Mouse (Mus musculus) embryo, embryonic 10.5 days (tissue): Measurements from ENCODE around the gene Kcnq4.

Experiments used
- DNase-seq: peaks from one replicate; pipeline ENCODE4 v3.0.0-alpha.2; 2015; ENCODE audit warnings: low spot score

The Kcnq4 gene

DNA sequence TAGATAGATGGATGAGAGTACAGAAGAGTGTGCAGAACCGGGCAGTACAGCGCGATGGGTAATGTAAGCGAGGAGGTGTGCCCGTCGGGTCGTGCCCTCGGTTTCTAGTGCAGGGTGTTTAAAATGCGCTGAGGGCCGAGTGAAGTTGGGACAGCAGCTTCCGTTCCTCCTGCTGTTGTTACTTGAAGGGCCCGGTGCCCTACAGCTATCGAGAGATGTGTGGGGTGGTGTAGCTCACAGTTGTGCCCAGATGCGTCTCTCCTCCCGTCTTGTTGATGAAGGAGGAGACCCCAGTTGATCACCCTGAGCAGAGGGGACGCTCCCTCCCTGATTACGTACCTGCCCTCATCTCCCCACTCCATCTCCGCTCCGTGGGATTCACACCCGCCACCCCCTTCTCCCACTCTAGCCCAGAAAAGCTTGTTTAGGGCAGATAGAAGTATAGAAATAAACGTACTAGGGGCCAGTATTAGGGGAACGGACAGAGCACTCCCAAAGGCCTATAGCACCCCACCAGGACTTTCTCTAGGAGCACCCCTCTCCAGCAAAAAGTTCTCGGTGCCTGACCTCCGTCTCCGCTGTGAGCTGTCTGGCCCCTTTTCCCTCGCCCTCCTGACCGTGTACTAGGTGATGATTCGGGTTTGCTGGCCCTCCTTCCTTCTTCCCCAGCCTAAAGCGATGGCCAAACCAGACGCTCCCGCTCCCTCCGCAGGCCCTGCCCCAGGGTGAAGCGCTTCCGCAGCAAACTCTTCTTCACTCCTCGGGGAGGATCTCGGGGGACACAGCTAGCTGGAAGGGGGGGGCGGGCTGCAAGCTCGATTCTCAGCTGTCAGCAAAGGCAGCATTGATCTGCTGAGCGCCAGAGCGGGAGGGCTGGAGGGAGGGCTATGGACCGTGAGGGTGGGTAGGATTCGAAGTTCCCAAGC, at the start of gene Kcnq4:
Gene Kcnq4 (minus strand): TSS at position 672 of the 926 bp plus-strand sequence.
- peak; percentile 32 for DNase-seq

DNA sequence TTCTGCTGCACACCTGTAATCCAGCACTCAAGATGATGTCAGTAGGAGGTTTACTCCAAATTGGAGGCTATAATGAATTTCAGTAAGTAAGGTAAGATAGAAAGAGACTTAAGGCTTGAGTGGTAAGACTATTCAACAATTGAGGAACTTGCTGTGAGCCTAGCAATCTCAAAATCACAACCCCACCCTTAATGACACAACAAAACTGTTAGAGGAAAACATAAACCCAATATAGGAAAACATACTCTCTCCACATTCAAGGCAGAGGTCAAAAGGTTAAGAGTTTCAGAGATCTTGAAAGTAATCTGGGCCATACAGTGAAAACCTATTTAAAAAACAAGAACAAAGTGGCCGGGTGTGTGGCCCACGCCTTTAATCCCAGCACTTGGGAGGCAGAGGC, 48.3 kb upstream of the Kcnq4 start:
- no peak for DNase-seq

DNA sequence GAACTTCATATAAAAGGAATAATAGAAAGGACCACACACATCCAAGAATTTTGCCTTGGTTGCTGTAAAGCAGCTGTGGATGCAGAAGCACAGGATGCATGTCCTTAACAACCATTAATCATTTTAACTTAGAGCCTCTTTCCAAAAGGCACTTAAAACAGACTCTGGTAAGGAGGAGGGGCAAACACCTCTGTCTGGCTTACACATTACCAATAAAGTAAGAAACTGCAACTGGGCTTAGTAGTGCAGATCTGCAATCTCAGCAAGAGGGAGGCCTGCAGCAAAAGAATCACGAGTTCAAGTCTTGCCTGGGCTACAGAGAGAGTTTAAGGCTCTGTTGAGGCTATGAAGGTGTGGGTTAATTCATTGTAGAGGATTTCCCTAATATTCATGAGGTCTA, 47.2 kb upstream of the Kcnq4 start:
- DNase-seq = no peak

DNA sequence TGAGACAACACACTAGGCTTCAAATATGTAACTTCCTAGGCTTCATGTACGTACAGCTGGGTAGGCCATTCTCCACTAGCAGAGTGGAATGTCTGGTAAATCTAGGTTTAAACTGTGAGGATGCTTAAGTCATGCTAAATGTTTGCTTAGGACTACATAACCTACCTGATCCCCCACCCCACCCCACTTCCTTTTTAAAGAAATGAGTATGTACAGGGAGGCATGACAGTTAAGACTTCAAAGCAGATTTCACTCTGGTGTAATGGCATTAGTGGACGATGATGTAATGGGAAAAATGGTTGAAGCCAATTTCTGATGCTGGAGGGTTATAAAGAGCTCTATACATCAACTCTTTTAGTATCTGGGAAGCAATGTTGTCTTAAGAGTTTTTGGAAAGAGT, 44.5 kb upstream of the Kcnq4 start:
- no peak for DNase-seq

DNA sequence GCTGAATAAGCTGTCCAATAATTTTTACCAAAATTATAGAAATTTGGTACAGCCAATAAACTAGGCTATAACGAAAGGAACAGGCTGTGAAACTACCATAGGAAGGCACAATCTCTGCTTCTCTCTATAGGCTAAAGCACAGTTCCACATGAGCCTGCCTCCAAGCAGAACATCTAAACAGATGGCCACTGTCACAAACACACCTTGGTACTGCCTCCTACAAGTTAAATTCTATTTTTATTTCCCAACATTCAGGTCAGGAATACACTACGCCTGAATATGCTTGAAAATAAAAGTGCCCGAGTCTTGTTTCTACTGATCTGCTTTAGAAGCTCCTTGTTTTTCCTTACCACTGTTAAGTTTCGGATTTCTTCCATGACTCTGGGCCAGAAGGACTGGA, 41.6 kb upstream of the Kcnq4 start:
- no peak for DNase-seq

DNA sequence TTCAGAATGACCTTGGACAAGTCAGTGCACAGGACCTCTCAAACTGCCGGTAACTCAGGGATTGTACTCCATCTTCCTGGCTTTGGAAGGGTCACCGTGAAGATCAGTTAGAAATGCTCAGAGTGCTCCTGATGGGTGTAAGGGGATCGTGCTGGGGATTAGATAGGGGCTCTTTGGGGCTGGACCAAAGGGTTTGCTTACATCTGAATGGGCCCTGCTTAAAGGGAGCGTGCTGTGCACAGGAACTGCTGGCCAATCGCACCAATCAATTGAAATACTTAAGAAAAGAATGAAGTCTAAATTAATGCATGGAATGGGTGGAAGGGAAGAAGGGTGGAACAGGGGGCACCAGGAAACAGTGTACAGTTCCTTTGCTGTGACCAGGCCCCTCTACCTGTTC, 7.4 kb upstream of the Kcnq4 start:
- DNase-seq = no peak

DNA sequence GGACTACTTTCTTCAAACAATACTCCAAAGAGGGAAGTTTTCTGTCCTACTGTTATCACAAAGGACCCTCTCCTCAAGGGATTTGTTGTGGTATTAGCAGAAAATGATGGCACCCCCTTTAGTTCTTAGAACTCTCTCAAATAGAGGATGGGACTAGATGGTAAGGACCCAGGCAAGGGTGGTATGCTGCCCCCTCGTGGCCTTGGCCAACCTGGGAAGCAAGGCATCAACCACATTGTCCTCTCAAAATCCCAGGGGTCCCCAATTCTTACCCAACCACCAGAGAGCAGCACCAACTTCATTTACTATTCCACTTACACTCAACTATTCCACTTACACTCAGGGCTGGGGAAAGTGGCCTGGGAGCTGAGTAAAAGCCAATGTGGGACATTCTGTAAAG, 6.9 kb upstream of the Kcnq4 start:
- peak; percentile 82 for DNase-seq

DNA sequence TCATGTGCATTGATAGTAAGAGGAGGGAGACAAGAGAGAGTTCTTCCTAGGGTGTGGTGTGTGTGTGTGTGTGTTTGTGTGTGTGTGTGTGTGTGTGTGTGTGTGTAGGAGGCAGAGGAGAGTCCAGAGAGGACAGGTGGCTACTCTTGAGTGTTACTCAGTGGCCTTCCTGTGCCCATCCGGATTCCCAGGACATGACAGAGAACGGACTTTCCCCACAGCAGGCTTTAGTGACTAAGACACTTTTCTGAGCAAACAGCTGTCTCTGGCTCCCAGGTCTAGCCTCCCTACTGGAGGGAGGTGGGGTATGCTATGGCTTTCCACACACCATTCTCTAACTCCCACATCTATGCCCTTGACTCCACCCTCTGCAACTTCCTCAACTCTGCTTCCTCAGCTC, 1.2 kb upstream of the Kcnq4 start:
- no peak for DNase-seq

DNA sequence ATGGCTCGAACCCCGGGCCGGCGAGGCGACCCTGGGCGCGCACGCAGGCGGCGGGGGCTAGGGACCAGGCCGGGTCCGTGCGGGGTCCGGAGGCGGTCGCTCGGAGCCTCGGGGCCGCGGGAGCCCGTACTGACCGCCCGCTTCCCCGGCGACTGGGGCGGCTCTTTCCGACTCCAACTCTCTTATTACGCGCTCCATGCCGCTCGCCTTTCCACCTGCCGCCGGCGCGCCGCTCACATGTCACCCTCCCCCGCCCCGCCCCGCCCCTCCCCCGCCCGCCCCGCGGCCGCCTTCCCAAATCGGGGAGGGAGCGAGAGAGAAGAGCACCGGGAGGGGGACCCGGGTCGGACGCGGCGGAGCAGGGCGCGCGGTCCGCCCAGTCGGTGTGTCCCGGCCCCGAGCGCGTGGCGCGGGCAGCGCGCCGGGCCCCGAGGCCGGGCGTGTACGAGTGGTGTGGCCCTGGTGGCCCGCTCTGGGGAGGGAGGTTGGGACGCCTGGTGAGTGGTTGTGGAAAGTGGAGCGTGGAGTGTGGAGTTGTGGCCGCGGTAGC, 1.1 kb downstream of the Kcnq4 start:
- peak; percentile 39 for DNase-seq

DNA sequence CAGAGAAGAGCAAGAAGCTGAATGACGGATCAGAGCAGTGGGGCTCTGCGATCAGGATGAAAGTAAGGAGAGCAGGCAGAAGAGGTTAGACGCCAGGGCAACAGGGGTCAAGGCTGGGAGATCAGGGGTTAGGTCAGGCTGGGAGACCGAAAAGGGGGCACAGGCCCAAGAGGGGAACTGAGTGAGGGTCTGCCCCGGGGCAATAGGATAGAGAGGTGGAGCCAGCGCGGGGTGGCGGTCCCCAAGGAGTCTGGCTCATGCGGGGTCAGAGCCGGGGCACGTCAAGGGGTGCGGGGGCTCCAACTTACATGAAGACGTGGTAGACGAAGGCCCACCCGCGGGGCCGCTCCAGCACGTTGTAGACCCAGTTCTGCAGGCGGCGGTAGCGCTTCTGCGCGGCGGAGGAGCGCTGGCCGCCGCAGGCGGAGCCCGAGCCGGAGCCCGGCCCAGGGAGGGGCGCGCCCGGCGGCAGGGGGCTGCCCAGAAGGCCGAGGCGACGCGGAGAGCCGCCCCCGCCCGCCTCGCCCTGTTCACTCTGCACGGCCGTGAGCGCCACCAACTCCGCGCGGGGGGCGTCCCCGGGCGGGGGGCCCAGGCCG, 1.8 kb downstream of the Kcnq4 start:
- peak; percentile 44 for DNase-seq

DNA sequence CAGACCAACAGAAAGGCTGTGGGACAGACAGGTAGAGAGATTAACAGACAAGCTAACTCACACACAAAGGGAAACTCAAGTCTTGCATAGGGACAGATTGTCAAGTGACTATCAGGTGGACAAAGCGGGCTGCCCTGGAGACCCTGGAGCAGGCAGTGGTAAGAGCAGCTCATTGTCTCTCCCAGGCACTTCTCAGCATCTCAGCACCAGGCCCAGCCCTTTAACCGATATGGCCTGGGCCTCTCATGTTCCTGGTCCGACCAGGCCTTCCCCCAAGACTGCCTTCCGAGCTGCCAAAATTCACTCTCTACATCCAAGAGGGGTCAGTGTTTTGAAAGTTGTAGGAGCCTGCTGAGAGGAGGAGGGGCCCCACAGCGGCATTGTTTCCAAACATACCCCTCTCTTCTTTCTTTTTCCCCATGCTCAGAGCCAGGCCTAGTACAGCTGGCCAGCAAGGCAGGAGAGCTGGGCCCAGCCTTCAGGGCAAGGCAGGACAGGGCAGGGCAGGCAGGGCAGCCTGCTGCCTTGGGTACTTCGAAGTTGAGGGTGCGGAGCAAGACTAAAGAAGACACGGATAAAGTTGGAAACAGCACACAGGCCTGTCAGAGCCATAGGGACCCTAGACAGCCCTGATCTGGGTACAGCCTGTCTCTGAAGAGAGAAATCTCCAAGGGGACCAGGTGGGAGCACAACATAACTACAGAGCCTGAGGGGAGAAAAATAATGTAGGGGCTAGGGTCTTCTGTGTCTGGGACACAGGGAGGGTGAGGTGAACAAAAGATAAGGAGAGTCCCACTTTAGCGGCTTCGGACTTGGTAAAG, 2.5 kb downstream of the Kcnq4 start:
- DNase-seq = peak; percentile 38

DNA sequence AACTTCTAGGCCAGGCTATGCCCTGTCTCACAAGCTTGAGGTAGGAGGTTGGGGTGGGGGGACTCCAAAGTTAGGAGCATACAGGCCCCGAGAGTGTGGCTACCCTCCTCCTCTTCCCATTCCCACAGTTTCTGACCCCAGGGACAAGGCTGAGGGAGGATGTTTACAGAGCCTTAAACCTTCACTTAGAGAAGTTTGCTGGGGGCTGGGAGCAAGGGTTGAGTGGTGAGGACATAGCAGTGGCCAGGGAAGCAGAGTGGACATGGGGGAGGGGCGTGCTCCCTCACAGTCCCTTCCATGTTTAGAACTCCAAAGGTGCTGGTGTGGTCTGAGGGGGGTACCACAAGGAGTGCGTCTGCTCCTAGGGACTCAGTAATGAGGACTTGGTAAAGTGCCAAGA, 4.8 kb downstream of the Kcnq4 start:
- DNase-seq = no peak

DNA sequence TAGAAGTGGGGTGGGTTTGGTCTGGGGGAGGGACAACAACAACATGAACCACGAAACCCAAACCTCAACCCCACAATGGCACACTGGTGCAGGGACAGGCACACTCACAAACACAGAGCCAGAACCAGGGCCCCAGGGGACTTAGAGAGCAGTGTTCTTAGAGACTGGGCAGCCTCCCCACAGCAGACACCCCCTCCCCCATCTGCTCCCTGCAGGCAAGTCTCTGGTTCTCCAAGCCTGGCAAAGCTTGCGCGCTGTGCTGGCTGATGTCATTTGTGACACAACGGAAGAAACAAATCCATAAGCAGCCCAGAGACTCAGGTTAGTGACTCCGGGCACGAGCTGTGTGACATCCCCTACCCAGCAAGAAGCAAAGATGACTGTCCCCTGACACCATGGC, 7.1 kb downstream of the Kcnq4 start:
- DNase-seq = no peak

DNA sequence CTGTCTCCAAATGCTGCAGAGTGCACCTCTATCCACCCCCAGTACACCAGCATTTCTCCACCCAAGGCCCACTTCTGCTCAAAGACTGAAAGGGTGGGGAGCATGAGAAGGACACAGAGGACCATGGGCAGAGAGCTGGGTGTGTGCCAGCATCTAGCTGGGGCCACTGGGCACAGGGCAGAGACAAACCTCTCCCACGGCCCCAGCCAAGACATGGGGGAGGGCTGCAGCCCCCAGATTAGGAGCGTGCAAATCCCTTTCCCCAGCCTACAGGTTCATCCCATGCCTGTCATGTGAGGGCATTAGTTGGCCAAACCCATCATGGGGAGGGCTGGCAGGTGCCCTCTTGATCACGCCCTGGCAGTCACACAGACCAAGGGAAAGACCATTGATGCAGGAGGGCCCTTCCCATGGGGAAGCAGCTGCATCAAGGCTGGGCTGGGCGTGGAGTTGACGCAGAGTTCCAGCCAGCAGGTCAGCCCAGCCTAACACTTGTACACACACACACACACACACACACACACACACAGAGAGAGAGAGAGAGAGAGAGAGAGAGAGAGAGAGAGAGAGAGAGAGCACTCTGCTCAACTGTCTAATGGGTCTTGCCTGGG, 14.3 kb downstream of the Kcnq4 start:
- no peak for DNase-seq

DNA sequence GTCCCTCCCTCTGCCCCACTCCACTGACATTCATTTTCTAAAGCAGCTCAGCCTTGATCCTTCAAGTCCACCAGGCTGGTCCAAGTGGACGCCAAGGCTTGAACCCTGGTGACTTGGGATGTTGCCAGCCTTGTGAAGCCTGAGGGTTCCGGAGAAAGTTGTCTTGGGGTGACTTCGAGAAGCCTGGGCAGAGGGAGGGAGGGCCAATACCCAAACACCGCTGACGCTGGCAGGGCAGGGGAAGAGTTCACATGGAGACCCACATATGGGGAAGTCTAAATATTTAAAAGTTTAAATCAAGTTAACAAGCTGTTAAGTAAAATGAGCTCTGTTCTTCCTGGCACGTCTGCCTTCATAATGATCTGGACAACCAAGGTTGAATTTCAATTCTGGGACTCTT, 15.7 kb downstream of the Kcnq4 start:
- DNase-seq = no peak

DNA sequence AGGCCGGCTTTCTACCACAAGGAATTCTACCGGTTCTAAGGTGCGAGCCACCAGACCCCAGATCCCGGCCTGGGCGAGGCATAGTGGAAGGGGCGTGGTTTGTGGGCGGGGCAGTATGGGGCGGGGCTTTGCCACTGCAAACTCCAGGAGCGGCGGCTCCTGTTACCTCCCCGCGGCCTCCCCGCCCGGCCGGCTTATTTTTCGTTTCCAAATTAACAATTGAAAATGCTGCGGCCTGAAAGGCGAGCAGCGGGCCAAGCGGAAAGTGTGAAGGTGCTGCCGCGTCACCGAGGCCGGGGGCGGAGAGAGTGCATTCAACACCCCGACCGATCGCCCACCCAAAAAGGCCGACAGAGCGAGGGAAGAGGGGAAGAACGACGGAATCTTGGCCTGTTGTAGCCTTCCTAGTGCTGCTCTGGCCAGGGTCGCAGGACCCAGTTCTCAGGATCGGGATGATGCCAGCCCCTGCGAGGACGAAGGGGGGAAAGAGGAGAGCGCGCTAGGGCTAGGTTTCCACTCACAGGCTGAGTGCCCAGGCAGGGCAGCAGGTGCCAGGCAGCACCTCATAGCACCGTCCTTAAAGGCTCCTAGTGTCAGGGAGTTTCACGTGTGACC, 17.3 kb downstream of the Kcnq4 start:
- DNase-seq = peak; percentile 89

DNA sequence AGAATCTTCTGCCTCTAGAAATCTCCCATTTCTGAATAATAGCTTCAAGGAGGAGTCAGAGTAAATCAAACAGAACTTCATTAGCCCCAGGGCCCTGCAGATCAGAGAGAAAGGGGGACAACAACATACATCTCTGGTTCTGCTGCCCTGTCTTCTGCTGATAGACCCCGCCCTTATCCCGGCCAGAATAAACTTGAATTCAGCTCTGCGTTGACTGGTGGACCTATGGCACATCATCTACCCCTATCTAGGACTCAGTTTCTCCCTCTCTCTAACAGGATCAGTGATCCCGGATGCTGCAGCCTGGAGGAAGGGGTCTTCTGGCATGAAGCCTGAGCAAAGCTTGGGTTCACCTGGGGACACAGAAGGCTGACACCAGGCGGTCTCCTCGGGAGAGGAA, 17.8 kb downstream of the Kcnq4 start:
- DNase-seq = no peak

DNA sequence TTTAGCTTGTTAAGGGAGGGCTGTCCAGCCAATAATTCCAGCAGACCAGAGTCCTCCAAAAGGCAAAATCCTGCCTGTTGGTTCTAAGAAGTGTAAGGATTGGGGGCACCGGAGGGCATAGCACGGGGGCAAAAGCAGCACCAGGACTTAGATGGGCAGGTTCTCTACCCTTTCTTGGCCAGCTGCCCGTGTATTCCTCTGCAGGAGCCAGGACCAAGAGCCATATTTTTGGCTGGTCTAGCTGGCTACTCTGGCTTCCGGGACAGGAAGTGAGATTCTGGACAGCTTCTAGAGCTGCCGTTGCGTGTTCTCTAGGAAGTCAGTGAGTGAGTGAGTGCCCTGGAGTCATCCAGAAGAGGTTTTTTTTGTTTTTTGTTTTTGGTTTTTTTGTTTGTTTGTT, 18.3 kb downstream of the Kcnq4 start:
- DNase-seq = no peak

DNA sequence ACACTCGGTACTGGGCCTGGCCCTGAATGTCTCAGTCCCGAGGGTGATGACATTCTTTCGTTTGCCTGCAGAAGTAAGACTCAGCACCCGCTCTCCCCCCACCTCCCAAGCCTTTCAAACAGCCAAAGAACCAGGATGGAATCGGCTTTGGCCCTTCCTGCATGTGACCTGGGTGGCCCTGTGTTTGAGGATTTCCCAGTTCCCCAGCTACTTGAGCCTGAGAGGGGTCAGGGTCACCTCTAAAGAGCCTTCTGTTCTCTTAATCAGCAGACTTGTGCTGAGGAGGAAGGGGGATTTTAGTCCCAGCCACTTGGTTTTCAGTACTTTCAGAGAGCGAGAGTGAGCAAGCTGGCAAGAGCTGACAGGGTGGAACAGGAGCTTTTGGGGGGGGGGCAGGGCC, 19.0 kb downstream of the Kcnq4 start:
- DNase-seq = peak; percentile 59

DNA sequence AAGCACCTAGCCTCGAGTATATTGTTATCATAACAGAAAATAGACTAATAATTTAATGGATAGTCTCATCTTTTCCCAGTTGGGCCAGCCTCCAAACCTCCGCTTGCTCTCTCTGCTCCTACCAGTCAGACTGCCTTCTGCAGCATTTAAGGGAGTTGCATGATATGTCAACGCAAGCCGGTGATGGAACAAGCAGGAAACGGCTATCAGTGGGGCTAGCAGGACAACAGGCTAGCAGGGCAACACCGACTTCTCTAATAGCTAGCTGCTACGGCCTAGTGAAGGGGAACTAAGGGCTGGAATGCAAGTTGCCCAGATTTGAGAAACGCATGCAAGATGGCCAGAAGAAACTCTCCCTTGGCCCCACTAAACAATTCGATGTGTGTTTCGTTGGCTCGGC, 20.6 kb downstream of the Kcnq4 start:
- DNase-seq = no peak

DNA sequence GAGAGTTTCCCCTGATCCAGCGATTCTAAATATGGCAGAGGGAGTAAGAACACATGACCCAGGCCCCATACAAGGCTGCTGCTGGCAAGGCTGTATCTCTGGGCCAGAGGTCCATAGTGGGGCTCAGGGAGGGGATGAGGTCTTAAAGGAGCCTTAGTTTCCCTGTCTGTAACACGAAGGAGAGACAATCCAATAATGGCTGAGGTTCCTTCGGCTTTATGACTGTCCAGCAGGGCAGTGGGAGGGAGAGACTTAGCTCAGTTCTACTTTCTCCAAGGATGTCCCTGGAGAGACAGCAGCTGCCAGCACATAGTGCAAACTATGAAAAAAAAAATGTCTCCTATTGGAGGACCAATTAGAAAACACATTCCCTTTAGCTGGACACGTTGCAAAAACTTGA, 22.2 kb downstream of the Kcnq4 start:
- no peak for DNase-seq
